Mouse (Mus musculus) left cerebral cortex, postnatal 36 days (tissue): ENCODE measurements around the gene Aes. TPM values are rescaled to one million over a fixed set of nuclear protein-coding genes. Genes with fewer than 3 reads are reported as not detected.

Source experiments
- DNase-seq, 2 experiments: peaks; one replicate each; pipeline ENCODE4 v3.0.0; 2021 to 2022; ENCODE audit warnings: low spot score in 2 of 2, mixed read lengths in 1 of 2
- intact Hi-C: fragments of 180-260 bp; cut with DNase I; formaldehyde crosslinking; loops from one replicate; pipeline ENCODE4 v1.15.1; 2025
- total RNA-seq, 2 experiments: library from RNA; stranded (reverse); gene quantifications; 2 replicates each; pipeline ENCODE4 v1.2.3; 2021

The Aes gene
- total RNA-seq, 2 experiments from 2014 or later = 652 to 731 TPM

DNA sequence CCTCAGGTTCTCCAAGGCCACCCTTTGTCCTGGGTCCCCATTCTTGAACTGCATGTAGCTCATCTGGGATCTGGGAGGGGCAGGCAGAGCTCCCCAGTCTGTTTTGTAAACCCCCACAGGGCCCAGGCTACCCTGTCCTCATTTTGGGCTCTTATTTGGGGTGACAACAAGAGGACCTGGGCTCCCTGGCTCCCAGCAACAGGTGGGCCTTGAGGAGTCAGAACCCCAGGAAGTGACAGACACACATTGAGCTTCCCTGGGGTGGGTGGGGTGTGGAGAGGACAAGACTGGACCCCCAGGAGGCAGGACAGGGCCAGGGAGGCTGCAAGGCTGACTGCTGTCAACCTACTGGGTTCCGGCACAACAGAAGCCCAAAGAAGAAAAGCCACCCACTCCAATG, 15.7 kb upstream of the Aes start:
- intact Hi-C loops = no loop called here
- no peak for DNase-seq

DNA sequence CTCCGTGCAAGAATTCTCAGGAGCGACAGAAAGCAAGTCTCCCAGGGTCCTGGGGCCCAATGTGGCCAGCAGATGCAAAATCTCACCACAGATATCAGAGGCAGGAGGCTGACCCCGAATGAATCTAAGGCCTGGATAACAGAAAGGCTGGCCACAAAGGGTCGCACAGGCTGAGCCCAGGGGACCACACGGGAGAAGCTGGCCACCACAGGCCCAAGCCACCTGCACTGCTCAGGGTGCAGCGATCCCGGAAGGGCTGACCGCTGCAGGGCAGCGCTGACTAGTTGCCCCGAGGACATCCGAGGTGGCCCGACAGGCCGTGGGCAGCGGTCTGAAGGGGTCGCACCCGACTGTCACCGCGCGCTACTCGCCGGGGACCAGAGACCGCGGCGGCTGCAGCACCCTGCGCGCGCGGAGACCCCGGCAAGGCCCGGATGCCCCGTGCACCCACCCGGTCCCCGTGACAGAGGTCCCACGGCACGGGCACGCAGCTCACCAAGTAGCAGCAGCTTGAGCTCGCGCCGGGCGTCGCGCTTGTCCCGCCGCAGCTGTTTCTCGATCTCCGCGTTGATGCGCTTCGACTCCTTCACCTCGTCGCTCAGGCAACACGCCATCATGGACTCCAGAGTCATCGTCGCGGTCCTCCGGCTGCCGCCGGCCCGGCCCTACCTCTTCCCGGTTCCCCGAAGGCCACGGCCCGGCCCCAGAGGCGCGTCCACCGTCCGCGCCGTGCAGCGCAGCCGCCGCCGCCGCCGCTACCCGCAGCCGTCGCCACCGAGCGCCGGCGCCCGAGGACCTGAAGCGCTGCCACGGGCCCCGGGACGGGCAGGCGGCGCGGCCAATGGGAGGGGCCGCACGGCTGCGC, 14.8 kb upstream of the Aes start:
- DNase-seq = no peak
- intact Hi-C loops = loop anchor here (1.0 kb wide), 1 partner anchor 48 kb away; the partner anchor contains the start of gene Ncln

DNA sequence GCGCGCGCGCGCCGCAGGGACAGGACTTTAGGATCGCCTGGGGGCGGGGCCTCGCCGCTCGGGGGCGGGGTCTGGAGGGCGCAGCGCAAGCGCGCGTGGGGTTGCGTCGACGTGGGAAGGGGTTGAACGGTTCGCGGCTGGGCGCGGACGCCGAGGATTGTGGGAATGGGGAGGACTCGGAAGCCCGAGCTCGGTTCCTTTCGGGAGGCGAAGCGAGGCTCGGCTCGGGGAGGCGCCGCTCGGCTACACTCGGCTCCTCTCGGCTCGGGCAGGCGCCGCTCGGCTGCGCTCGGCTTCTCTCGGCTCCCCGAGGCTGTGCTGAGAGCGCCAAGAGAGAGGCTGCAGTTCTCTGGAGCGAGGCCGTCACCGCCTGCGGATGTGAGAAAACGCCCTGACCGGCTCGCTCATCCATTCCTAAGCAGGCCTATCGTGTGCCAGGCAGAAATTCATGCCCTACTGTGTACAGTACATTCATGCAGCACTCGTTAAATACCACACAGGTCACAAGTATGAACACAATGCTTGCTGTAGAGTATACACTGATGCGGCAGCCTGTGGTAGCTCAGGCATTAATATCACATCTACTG, 14.0 kb upstream of the Aes start, which contains the start of gene Gna11:
TSS of gene Gna11 (minus strand) at position 30 of the 587 bp plus-strand sequence.
- peak; percentile 100 for DNase-seq
- intact Hi-C loops = loop anchor here (1.0 kb wide), 1 partner anchor 49 kb away; the partner anchor contains the start of gene Ncln

DNA sequence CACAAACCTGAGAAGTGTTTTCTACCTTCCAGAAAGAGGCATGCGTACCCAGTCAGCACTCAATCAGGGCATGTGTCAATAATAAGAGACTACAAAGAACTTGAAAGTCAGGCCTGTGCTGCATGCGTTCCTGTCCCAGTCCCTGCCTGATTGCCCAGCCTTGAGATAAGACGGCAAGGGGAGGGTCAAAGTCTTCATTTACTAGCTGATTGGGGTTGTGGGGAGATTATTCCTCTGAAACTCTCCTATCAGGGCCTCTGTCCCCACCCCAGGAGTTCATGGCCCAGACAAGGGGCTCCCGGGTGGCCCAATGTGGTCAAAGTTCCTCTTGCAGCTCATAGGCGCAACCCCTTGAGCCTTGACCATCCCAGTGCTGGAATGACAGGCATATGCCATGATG, 13.0 kb upstream of the Aes start:
- DNase-seq = no peak
- intact Hi-C loops = no loop called here

DNA sequence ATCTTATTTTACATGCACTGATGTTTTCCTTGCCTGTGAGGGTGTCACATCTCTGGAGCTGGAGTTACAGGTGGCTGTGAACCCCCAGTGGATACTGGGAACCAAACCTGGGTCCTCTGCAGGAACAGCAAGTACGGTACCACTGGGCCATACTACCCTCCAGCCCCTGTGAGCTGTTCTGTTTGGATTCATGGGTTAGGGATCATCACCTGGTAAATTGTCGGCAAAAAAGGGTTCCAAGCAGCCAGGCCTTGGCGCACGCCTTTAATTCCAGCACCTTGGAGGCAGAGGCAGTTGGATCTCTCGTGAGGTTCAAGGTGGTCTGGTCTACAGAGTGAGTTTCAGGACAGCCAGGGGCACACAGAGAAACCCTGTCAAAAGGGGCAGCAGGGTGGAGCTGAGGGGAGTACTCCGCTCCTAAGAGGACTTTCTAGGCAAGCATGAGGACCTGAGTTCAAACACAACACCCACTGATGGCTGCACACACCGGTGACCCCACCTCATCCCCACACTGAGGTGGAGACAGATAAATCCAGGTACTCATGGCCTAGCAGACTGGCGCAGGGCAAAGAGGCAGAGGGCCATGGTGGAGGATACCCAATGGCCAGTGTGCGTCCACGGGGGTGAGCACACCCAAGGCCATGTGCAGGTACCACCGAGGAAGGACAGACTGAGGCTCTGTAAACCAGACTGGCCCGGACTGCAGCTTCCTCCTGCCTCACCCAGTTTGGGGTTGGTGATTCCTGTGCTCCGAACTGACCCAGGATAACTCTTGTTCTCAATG, 12.3 kb upstream of the Aes start:
- intact Hi-C loops = no loop called here
- DNase-seq = no peak

DNA sequence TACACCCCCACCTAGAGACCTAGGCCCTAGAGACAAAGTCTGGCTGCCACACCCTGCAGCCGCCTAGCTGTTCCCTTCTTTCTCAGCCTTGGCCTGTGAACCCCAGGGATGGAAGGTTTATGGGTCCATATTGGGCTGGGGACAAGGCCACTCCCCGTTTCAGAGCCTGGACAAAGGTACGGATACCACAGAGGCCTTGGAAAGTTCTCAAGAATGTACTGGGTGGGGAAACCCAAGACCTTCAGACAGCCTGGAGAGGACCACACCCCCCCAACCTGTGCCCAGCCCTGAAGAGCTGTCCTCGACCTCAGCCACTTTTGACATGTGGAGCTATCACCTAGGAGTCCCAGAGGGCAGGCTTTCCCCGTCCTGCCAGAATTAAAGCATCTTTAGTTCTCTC, 10.3 kb upstream of the Aes start:
- intact Hi-C loops = no loop called here
- DNase-seq = no peak

DNA sequence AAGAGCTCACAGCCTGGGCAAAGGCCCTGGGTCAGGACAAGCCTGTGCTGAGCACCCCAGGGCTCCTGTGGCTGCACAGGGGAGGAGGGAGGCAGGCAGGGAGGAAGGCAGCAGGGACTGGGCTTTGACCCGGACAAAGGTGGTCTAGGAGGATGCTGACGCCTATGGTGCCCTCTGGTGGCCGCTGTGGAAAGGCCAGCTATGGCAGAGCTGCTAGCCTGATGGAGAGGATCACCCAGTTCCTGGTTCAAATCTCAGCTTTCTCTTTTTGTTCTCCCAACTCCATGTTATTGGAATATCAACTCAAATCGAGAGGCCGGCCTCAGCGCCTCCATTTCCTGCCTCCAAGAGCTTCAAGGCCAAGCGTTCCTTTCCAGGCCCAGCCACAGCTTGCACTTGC, 9.0 kb upstream of the Aes start:
- no peak for DNase-seq
- intact Hi-C loops = loop anchor here (5.0 kb wide), 1 partner anchor 33 kb away; no protein-coding TSS in a partner anchor

DNA sequence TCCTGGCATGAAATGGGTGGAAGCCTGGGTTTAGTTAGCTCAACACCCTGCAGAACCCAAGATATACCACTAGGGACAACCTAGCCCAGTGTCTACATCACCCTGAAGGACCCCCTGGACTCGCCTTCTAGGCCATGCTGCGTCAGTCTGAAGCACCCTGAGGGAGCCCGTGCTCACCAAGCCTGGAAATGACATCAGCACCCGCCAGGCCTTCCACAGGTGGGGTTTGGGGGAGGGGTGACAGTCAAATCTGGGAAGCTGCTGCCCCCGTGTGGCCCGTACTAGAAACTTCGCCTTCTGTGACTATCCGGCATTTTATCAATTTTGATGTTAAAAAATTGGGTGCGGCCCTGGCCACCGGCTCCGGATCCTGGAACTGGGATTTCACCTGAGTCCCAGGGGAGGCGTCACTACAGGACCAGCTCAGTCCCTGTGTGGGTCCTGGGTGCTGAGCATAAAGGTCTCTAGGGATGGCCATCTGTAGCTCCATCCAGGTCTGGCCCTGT, 7.6 kb upstream of the Aes start:
- intact Hi-C loops = loop anchor here (5.0 kb wide), 1 partner anchor 34 kb away; no protein-coding TSS in a partner anchor
- peak; percentile 77 to 78 for DNase-seq

DNA sequence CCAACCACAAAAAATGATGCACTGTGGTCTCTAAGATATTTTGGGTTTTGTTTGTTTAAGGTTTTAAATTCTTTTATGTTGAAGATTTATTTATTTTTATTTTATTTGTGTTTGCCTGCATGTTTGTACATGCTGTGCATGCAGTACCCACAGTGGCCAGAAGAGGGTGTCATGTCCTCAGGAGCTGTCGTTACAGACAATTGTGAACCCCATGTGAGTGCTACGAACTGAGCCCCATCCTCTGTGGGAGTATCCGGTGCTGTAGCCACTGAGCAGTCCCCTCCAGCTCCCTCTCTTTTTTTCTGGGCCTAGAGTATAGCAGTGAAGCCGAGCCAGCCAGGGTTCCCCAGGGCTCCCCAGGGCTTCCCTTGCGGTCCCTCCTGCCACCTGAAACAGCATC, 6.1 kb upstream of the Aes start:
- intact Hi-C loops = loop anchor here (5.0 kb wide), 1 partner anchor 36 kb away; no protein-coding TSS in a partner anchor
- no peak for DNase-seq

DNA sequence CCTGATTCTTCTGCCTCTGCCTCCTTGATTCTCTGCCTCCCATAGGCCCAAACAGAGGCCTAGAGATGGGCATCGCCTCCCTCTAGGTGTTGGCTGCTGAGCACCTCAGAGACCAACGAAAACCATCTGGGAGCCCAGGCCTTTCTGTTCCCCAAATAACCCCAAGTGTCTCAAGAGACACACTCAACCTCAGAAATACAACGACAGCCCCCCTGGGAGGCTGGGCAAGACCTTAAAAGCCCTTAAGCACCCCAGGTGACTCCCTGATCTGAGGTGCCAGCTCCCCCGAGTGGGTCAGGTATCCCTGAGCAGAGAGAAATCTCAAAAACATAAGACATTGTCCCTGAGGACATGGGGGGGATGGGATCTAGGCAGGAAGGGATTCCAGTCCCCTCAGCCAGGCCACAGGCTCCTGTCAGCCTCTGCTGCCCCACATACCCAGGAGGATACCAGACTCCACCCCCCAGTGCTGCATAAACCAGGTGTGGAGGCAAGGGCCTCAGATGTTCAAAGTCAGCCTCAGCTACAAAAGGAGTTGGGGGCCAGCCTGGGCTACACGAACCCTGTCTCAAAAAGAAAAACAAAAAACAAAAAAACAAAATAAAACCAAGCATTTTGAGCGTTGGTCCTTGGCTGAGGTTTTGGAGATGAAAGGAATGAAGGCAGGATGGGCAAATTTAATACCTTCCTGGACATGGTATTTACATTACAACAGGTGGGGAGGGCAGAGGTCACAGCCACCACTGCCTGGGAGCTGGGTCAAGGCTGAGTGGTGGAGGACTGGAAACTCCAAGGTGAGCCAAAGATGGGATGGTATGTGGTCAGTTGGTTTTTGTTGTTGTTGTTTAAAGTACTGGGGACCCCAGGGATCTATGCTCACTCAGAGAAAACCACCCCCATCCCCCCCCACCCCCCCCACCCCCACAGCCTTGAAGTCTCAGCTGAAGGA, 5.2 kb upstream of the Aes start:
- intact Hi-C loops = loop anchor here (5.0 kb wide), 1 partner anchor 37 kb away; no protein-coding TSS in a partner anchor
- DNase-seq = no peak

DNA sequence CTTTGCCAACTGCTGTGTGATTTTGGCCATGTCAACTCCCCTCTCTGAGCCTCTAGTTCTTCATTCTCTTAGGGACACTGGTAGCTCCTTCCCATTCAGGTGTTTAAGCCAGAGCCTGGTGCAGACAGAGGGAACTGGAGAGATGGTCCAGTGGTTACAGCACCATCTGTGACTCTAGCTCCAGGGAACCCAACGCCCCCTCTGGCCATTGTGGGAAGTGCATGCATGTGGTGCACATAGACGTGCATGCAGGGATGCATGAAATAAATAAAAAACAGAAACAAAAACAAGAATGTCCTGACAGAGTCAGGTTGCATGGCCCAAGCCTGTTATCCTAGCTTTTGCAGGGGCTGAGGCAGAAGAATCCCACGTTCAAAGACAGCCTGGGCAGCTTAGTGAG, 3.0 kb upstream of the Aes start:
- no peak for DNase-seq
- intact Hi-C loops = no loop called here

DNA sequence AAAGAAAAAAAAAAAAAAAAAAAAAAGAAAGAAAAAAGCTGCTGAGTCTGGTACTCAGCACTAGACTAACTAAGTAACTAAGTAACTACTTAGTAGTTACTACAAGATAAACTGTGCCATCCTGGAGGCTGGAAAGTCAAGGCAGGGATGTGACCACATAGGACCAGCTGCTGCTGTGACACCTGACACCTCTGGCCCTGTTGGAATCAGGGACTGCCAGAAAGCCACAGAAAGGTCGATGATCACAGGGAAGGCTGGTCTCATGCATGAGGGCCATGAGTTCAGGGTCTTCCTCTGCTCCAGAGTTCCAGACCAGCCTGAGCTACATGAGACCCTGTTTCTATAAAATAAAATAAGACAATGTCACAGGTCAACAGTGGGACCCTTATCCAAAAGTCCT, 1.8 kb upstream of the Aes start:
- no peak for DNase-seq
- intact Hi-C loops = no loop called here

DNA sequence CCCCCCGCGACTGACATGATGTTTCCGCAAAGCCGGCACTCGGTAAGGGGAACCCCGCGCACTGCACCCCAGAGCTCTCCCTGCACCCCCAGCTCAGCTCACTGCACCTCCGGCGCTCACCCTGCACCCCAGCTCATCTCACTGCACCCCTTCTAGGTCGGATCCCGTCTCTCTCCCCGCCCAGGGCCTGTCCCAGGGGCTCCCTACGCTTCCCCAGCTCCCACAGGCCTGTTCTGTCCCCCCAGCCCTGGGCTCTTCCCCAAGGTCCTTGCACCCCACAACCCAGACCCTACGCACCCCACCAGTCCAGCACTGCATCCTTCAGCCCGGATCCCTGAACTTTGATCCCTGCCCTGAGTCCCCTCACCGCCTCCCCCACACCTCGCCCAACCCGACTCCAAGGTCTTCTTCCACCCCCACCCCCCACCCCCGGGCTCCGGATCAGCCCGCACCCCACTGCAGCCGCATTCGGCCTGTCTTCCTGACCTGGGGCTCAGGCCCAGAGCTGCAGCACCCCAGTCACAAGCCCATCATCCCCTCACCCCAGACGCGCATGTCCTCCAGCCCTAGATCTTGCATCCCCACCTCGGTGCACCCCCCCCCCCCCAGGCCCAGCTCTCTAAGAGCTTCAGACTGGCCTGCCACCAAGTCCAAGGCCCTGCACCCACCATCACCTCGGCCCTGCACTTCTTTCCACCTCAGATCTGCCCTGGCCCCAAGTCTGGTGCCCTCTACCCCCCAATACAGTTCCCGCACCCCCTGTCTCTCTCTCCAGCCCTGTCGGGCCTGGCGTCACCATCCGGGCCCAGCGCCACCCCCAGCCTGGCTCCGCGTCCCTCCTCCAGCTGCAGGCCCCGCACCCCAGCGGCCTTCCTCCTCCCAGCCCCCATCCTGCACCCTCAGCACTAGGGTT, 595 bp downstream of the Aes start:
- intact Hi-C loops = no loop called here
- peak; percentile 80 to 83 for DNase-seq

DNA sequence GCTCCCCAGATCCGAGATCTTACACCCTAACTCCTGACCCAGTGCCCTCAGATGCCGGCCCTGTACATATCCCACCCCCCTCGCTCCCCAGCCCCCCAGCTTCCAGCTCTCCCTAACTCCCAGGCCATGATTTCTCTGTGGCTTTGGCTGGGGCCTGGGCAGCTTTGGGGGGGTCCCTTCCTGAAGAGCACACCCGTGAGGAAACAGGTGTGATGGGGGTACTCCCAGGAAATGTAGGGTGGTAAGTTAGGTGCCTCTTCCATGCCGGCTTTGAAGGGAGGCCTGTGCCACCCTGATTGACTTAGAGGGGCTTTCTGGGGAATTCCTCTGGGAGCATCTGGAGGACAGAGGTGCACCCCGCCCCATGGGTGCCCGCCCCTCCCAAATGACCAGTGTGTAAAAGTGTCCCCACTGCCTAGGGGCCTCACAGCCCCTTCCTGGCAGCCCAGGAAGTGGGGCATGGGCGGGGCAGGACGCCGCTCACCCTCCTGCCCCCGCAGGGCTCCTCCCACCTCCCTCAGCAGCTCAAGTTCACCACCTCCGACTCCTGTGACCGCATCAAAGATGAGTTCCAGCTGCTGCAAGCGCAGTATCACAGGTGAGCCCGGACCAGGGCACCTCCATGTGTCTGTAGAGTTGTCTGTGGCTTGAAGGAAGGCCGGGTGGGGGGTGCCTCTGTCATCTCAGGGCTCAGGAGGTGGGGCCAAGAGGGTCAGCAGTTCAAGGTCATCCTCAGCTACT, 1.6 kb downstream of the Aes start:
- intact Hi-C loops = no loop called here
- no peak for DNase-seq

DNA sequence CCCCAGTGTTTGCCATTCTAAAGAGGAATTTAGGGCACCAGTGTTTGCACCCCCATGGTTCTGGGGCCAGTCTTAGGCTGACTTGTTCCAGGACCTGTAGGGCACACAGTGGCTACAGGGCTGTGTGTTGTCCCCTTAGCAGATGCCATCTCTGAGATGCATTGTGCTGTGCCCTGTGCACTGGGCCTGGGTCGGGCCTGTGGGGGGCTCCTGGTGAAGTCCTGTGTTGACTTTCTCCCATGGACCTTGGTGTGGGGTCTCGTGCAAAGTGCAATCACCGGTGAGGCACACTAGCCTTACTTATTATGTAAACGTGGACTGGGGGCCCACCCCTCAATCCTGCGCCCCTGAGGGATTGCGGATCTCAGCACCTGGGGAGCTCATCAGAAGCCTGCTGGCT, 3.1 kb downstream of the Aes start:
- no peak for DNase-seq
- intact Hi-C loops = loop anchor here (2.0 kb wide), 1 partner anchor 42 kb away; no protein-coding TSS in a partner anchor

DNA sequence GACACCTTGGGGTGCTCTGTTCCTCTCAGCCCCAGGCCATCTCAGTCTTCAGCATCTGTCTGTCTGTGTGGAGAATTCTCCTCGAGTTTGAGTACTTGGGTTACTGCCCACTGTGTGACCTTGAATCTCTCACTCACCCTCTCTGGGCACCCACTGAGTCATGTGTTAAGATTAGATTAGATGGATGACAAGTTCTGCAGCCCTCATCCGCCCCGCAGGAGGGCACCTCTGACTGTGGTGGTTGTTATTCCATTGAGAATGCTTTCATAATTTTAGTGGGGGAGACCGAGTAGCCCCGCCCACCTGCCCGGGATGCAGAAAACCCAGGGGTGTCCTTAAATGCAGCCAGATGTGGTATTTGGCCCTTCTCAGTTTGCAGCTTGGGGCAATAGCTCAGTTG, 4.2 kb downstream of the Aes start:
- no peak for DNase-seq
- intact Hi-C loops = loop anchor here (2.0 kb wide), 1 partner anchor 41 kb away; no protein-coding TSS in a partner anchor

DNA sequence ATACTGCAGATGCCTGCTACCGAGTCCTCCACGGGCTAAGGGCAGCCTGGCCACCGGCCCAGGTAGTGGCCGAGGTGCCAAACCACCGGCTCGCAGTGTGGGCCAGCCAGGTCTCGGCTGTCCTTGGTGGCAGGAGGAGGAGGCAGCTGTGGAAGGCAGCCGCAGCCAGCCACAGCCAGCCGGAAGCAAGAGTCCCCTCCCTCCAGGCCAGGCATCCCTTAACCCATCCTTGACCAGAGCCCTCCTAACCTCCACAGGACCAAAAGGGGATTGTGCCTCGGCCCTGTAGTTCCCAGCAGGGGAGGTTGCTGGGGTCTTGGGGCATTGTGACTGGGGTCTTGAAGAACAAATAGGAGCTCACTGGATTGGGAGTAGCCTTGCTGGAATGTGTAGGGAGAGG, 4.9 kb downstream of the Aes start:
- DNase-seq = no peak
- intact Hi-C loops = no loop called here
